8 mouse cellular contexts compared by ENCODE assay signal in the genomic region with DNA sequence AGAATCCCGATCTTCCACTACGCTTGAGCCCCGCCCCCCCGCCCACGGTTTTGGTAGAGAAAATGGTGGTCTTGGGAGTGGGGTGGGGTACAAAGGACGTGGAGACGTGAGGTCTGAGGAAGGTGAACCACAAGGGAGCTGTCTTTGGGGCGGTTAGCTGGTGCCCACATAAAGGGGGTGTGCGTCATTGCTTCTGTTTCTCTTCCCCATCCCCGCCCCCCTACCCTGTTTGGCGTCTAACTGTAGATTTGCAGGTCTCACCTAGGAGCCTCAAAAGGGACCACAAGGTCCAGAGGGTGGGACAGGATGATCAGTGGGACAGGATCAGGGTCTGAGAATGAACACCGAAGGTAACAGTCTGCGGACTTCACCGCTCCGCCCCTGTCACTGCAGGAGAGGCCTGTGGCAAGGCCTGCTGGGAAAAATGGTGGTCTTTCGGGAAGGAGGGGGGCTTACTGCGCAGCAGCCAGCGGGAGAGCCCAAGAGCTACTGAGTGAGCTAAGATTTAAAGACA. TPM values are rescaled to one million over a fixed set of nuclear protein-coding genes. Genes with fewer than 3 reads are reported as not detected.
DNase-seq lines count a peak whose midpoint lies in the region; ATAC-seq lines count a peak whose summit lies in the region.

No protein-coding gene starts in this region.

- peak; percentile 63 to 73 for DNase-seq in B cell, adult 2 months
- peak; percentile 65 for DNase-seq in adrenal gland, postnatal 14 days
- DNase-seq in midbrain, embryonic 14.5 days = peak; percentile 77

- no peaks in the 10 kb centered on the region for H3K9me3 ChIP-seq in embryonic facial prominence, embryonic 12.5 days
- no peaks in the 10 kb centered on the region for H3K9me3 ChIP-seq in heart, embryonic 12.5 days (replicated peaks)
- H3K9me3 ChIP-seq in kidney, embryonic 14.5 days (ENCODE audit: control insufficient read depth, low read length) = no peaks in the 10 kb centered on the region
- H3K9me3 ChIP-seq in limb, embryonic 15.5 days = no peaks in the 10 kb centered on the region
- H3K9me3 ChIP-seq in midbrain, embryonic 14.5 days (ENCODE audit: control insufficient read depth, low read length) = no peaks in the 10 kb centered on the region
- H3K9me3 ChIP-seq in stomach, embryonic 14.5 days (ENCODE audit: control insufficient read depth, low read depth, low read length) = no peaks in the 10 kb centered on the region

- H3K4me2 ChIP-seq in embryonic facial prominence, embryonic 12.5 days (replicated peaks) = peak overlapping the region; percentile 52
- H3K4me2 ChIP-seq in heart, embryonic 12.5 days = peak overlapping the region; percentile 67
- H3K4me2 ChIP-seq in kidney, embryonic 14.5 days (replicated peaks; ENCODE audit: low read depth, low read length) = peak overlapping the region; percentile 52
- peak overlapping the region; percentile 45 for H3K4me2 ChIP-seq in limb, embryonic 15.5 days
- H3K4me2 ChIP-seq in midbrain, embryonic 14.5 days (ENCODE audit: low read length) = peak overlapping the region; percentile 62
- peak overlapping the region; percentile 47 for H3K4me2 ChIP-seq in stomach, embryonic 14.5 days (replicated peaks; ENCODE audit: low read depth, low read length)

- H3K36me3 ChIP-seq in embryonic facial prominence, embryonic 12.5 days = no peaks in the 10 kb centered on the region
- no peaks in the 10 kb centered on the region for H3K36me3 ChIP-seq in heart, embryonic 12.5 days
- H3K36me3 ChIP-seq in kidney, embryonic 14.5 days (ENCODE audit: control insufficient read depth, insufficient read depth, low read length) = no peaks in the 10 kb centered on the region
- no peaks in the 10 kb centered on the region for H3K36me3 ChIP-seq in limb, embryonic 15.5 days
- H3K36me3 ChIP-seq in midbrain, embryonic 14.5 days (ENCODE audit: control insufficient read depth, insufficient read depth, low read length) = no peaks in the 10 kb centered on the region
- no peaks in the 10 kb centered on the region for H3K36me3 ChIP-seq in stomach, embryonic 14.5 days (ENCODE audit: control insufficient read depth, insufficient read depth, low read length)

- peak overlapping the region; percentile 48 for H3K4me3 ChIP-seq in embryonic facial prominence, embryonic 12.5 days
- H3K4me3 ChIP-seq in heart, embryonic 12.5 days = peak overlapping the region; percentile 62
- H3K4me3 ChIP-seq in kidney, embryonic 14.5 days (ENCODE audit: low read length) = peak overlapping the region; percentile 52
- peak overlapping the region; percentile 50 for H3K4me3 ChIP-seq in limb, embryonic 15.5 days
- peak overlapping the region; percentile 48 for H3K4me3 ChIP-seq in midbrain, embryonic 14.5 days (replicated peaks; ENCODE audit: low read depth, low read length)
- peak overlapping the region; percentile 43 for H3K4me3 ChIP-seq in stomach, embryonic 14.5 days (ENCODE audit: low read depth, low read length)

- WGBS in embryonic facial prominence, embryonic 12.5 days = 20% methylated on average over 18 of the region's 18 CpGs
- WGBS in heart, embryonic 12.5 days = 9% methylated on average over 18 of the region's 18 CpGs
- WGBS in kidney, embryonic 14.5 days = 32% methylated on average over 17 of the region's 18 CpGs
- WGBS in limb, embryonic 15.5 days = 19% methylated on average over 18 of the region's 18 CpGs
- 22% methylated on average over 18 of the region's 18 CpGs for WGBS in midbrain, embryonic 14.5 days
- 22% methylated on average over 18 of the region's 18 CpGs for WGBS in stomach, embryonic 14.5 days

- peak overlapping the region; percentile 61 for H3K9ac ChIP-seq in embryonic facial prominence, embryonic 12.5 days
- peak overlapping the region; percentile 71 for H3K9ac ChIP-seq in heart, embryonic 12.5 days
- peak overlapping the region; percentile 68 for H3K9ac ChIP-seq in kidney, embryonic 14.5 days (ENCODE audit: low read depth, low read length)
- H3K9ac ChIP-seq in limb, embryonic 15.5 days = peak overlapping the region; percentile 39
- H3K9ac ChIP-seq in midbrain, embryonic 14.5 days (replicated peaks; ENCODE audit: low read length) = peak overlapping the region; percentile 75
- H3K9ac ChIP-seq in stomach, embryonic 14.5 days (replicated peaks; ENCODE audit: low read depth, low read length) = peak overlapping the region; percentile 48; the same call in 1 of the 2 replicates

- no peaks in the 10 kb centered on the region for H3K27me3 ChIP-seq in embryonic facial prominence, embryonic 12.5 days
- no peaks in the 10 kb centered on the region for H3K27me3 ChIP-seq in heart, embryonic 12.5 days (replicated peaks)
- H3K27me3 ChIP-seq in kidney, embryonic 14.5 days (ENCODE audit: control insufficient read depth, insufficient read depth, low read length) = no peaks in the 10 kb centered on the region
- 0 out of 2 replicates have a peak, but pooled peaks cover 2% of the 10 kb centered on the region for H3K27me3 ChIP-seq in limb, embryonic 15.5 days
- no peaks in the 10 kb centered on the region for H3K27me3 ChIP-seq in midbrain, embryonic 14.5 days (ENCODE audit: control insufficient read depth, insufficient read depth, low read length)
- H3K27me3 ChIP-seq in stomach, embryonic 14.5 days (ENCODE audit: control insufficient read depth, insufficient read depth, low read length) = no peaks in the 10 kb centered on the region

- ATAC-seq in embryonic facial prominence, embryonic 12.5 days (ENCODE audit: insufficient number of reproducible peaks, insufficient read depth, low FRiP score, low TSS enrichment) = peak; percentile 85
- peak; percentile 77 for ATAC-seq in heart, embryonic 12.5 days (ENCODE audit: insufficient number of reproducible peaks, low FRiP score)
- ATAC-seq in kidney, embryonic 14.5 days (ENCODE audit: low FRiP score, low TSS enrichment) = peak; percentile 91
- peak; percentile 65; the same call in 1 of the 2 replicates for ATAC-seq in limb, embryonic 15.5 days (ENCODE audit: insufficient number of reproducible peaks, low FRiP score, low TSS enrichment, low read depth)
- ATAC-seq in midbrain, embryonic 14.5 days (ENCODE audit: low FRiP score, low TSS enrichment) = peak; percentile 84
- peak; percentile 90; the same call in 1 of the 2 replicates for ATAC-seq in stomach, embryonic 14.5 days (ENCODE audit: insufficient number of reproducible peaks, insufficient read depth, low FRiP score, low read depth)

- H3K4me1 ChIP-seq in embryonic facial prominence, embryonic 12.5 days = no peaks in the 10 kb centered on the region
- H3K4me1 ChIP-seq in heart, embryonic 12.5 days (replicated peaks) = no peaks in the 10 kb centered on the region
- H3K4me1 ChIP-seq in kidney, embryonic 14.5 days (ENCODE audit: control insufficient read depth, insufficient read depth, low read length) = no peaks in the 10 kb centered on the region
- no peaks in the 10 kb centered on the region for H3K4me1 ChIP-seq in limb, embryonic 15.5 days
- 0 out of 2 replicates have a peak, but pooled peaks cover 3% of the 10 kb centered on the region for H3K4me1 ChIP-seq in midbrain, embryonic 14.5 days (ENCODE audit: control insufficient read depth, insufficient read depth, low read length)
- H3K4me1 ChIP-seq in stomach, embryonic 14.5 days (ENCODE audit: control insufficient read depth, insufficient read depth, low read length) = no peaks in the 10 kb centered on the region

- peak overlapping the region; percentile 89 for H3K27ac ChIP-seq in embryonic facial prominence, embryonic 12.5 days
- H3K27ac ChIP-seq in heart, embryonic 12.5 days (ENCODE audit: poor library complexity, severe bottlenecking) = peak overlapping the region; percentile 83
- H3K27ac ChIP-seq in kidney, embryonic 14.5 days (ENCODE audit: low read depth, low read length) = peak overlapping the region; percentile 78
- peak overlapping the region; percentile 82 for H3K27ac ChIP-seq in limb, embryonic 15.5 days
- peak overlapping the region; percentile 94 for H3K27ac ChIP-seq in midbrain, embryonic 14.5 days (replicated peaks; ENCODE audit: low read depth, low read length)
- H3K27ac ChIP-seq in stomach, embryonic 14.5 days (ENCODE audit: low read length) = peak overlapping the region; percentile 81

RNA-seq across cellular contexts. Expression of a gene that starts 0.4 kb away (rescaled TPM):
- total RNA-seq in adrenal gland, postnatal 14 days (2021) = 6.9 and 7.6 TPM in 2 replicates
- polyA plus RNA-seq in embryonic facial prominence, embryonic 12.5 days (2016; fragmentation: Nextera tagmentation; extraction: Ambion mirVana) = 11.0 and 11.6 TPM in 2 replicates
- polyA plus RNA-seq in heart, embryonic 12.5 days (2016; fragmentation: Nextera tagmentation; extraction: Ambion mirVana) = 8.7 and 9.3 TPM in 2 replicates
- 9.5 and 11.3 TPM in 2 replicates for polyA plus RNA-seq in kidney, embryonic 14.5 days (2014; fragmentation: Nextera tagmentation; extraction: Ambion mirVana)
- 12.9 and 15.0 TPM in 2 replicates for polyA plus RNA-seq in limb, embryonic 15.5 days (2015; fragmentation: Nextera tagmentation; extraction: Ambion mirVana)
- 25.2 and 26.8 TPM in 2 replicates for polyA plus RNA-seq in midbrain, embryonic 14.5 days (2014; fragmentation: Nextera tagmentation; extraction: Ambion mirVana)
- 10.4 and 11.1 TPM in 2 replicates for polyA plus RNA-seq in stomach, embryonic 14.5 days (2014; fragmentation: Nextera tagmentation; extraction: Ambion mirVana)

RNA-seq across cellular contexts. Expression of a gene that starts 35.3 kb away (rescaled TPM):
- 321 and 346 TPM in 2 replicates for total RNA-seq in adrenal gland, postnatal 14 days (2021)
- polyA plus RNA-seq in embryonic facial prominence, embryonic 12.5 days (2016; fragmentation: Nextera tagmentation; extraction: Ambion mirVana) = 595 and 635 TPM in 2 replicates
- polyA plus RNA-seq in heart, embryonic 12.5 days (2016; fragmentation: Nextera tagmentation; extraction: Ambion mirVana) = 403 and 424 TPM in 2 replicates
- polyA plus RNA-seq in kidney, embryonic 14.5 days (2014; fragmentation: Nextera tagmentation; extraction: Ambion mirVana) = 479 and 609 TPM in 2 replicates
- 636 and 640 TPM in 2 replicates for polyA plus RNA-seq in limb, embryonic 15.5 days (2015; fragmentation: Nextera tagmentation; extraction: Ambion mirVana)
- 500 and 612 TPM in 2 replicates for polyA plus RNA-seq in midbrain, embryonic 14.5 days (2014; fragmentation: Nextera tagmentation; extraction: Ambion mirVana)
- 523 and 569 TPM in 2 replicates for polyA plus RNA-seq in stomach, embryonic 14.5 days (2014; fragmentation: Nextera tagmentation; extraction: Ambion mirVana)

Comparison
In these comparisons a context has a peak if more than half of its experiments do, and no peak if none do; other contexts are left out.
1. Peak in every context shown above with its lines: DNase-seq, ATAC-seq, H3K4me3 ChIP-seq and H3K27ac ChIP-seq.